Mouse (Mus musculus): ENCODE data around the gene Abcd3. TPM values are rescaled to one million over a fixed set of nuclear protein-coding genes. Genes with fewer than 3 reads are reported as not detected.
"Not testable (repeated sequence)": the region's sequence is repeated elsewhere in the genome, so short reads cannot be mapped to it uniquely, and the experiment has no call there.

Gene Abcd3
- polyA plus RNA-seq, 1 experiment from 2014 or later: 44.0 TPM

DNA sequence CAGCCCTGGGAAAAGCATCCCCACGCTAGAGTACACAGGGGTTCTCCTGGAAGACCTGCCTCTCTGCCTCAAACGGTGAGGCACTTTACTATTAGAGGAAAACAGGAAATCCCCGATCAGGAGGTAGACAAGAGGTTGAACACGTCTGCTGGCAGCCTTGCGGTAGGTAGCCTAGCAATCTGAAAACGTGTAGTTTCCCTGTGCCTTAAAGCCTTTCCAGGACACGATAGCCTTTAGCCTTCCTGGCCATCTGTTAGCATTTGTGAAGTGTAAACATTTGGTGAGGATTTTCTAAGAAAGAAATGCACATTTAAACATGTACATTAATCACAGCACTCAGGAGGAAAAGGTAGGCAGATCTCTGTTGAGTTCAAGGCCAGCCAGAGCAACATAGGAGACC, 56.7 kb downstream of the Abcd3 start:
- Histone ChIP-seq H3K4me3 (no peak overlapping the region), H3K4me1 (peaks cover 7% of the 10 kb centered on the region), H3K27ac (replicated peaks) (no peak overlapping the region), H3K36me3 (replicated peaks) (peaks cover 16% of the 10 kb centered on the region), H3K9me3 (no peaks in the 10 kb centered on the region), H3K27me3 (replicated peaks; ENCODE audit: low read depth, poor library complexity, severe bottlenecking) (no peaks in the 10 kb centered on the region)
- no peak for DNase-seq (ENCODE audit: low spot score)
- 68% methylated on average over 7 of the region's 7 CpGs for WGBS

DNA sequence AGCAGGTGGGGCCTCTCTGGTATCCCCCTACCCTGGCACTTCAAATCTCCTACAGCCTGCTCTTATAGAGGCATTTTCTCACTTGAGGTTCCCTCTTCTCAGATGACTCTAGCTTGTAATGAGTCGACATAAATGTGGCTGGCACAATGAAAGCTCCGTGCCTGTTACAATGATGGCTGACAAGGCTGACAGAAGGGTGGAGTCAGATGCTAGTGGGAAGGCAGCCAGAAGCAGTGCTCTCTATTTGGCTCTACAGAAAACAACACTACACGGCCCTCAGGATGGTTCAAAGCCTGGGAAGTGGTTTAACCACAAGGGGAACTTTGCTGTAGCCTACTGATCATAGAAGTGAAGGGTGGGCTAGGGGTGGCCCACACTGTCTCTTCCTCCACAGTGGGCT, 60.0 kb downstream of the Abcd3 start:
- DNase-seq (ENCODE audit: low spot score): no peak
- Histone ChIP-seq H3K4me1 (peaks cover 7% of the 10 kb centered on the region), H3K27me3 (replicated peaks; ENCODE audit: low read depth, poor library complexity, severe bottlenecking) (no peaks in the 10 kb centered on the region), H3K36me3 (replicated peaks) (peaks cover 10% of the 10 kb centered on the region), H3K27ac (replicated peaks) (no peak overlapping the region; the same call in 1 of the 2 replicates), H3K4me3 (no peak overlapping the region), H3K9me3 (no peaks in the 10 kb centered on the region)
- WGBS: 59% methylated on average over 3 of the region's 3 CpGs

DNA sequence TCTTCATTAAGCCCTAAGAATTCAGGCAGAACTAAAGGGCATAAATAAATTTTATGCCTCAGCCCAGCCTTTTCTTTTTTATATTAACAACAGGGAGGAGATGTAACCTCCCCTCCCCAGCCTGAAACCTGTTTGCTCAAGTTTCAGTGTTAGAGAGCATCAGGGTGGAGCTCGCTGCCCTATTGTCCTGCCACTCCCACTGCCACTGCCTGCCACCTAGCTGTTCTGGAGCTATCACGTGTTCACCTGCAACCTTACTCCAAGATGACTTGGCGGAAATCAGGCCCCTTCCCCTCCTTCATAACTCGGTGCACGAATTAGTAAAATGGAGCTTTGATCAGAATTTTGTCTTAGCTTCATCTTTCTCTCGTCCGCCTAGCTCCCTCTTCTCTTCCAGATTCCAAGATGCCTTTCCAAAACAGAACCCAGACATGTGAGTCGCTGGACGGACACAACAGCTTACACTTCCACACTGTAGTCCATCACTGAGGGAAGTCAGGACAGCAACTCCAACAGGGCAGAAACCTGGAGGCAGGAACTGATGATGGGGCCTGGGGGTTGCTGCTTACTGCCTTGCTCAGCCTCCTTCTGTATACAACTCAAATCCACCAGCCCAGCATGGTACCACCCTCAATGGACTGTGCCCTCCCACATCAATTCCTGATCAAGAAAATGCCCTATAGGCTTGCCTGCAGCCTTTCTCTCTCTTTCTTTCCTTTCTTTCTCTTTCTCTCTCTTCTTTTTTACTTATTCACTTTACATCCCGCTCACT, 60.6 kb downstream of the Abcd3 start:
- not testable (repeated sequence) for H3K4me3 ChIP-seq; H3K36me3 ChIP-seq (replicated peaks); H3K9me3 ChIP-seq; DNase-seq (ENCODE audit: low spot score); H3K27ac ChIP-seq (replicated peaks); H3K4me1 ChIP-seq; H3K27me3 ChIP-seq (replicated peaks; ENCODE audit: low read depth, poor library complexity, severe bottlenecking)
- WGBS: 83% methylated on average over 10 of the region's 10 CpGs

DNA sequence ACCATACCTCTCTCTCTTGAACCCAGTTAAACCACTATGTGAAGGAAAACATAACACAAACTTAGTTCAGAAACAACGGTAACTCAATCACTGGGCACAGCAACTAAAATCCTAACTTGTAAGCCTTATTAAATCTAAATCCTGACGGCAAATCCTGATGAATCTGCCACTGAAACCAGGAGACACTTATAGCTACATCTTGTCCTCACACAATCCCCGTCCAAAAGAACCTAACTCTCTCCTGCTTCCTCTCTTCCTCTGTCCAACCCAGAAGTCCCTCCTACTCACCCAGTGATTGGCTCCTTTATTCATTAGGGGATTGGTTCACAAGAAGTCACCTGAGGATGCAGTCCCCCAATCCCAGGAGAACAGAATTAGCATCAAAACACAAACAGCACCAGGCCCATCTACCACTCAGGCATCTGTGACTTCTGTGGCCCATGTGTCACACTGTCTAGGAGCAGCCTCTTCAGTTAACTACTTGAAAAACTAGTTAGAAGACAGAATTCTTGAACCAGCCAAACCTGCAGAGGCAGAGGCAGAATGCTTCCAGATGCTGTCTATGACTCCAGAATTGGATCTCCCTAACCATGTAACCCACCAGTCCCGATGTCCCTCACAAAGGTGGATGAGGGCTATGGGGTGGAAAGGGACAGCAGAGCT, 73.8 kb downstream of the Abcd3 start:
- not testable (repeated sequence) for H3K4me3 ChIP-seq; H3K27me3 ChIP-seq (replicated peaks; ENCODE audit: low read depth, poor library complexity, severe bottlenecking); DNase-seq (ENCODE audit: low spot score); H3K9me3 ChIP-seq; H3K36me3 ChIP-seq (replicated peaks); H3K27ac ChIP-seq (replicated peaks)
- WGBS: 88% methylated on average over 4 of the region's 4 CpGs
- peaks cover 16% of the 10 kb centered on the region for H3K4me1 ChIP-seq

DNA sequence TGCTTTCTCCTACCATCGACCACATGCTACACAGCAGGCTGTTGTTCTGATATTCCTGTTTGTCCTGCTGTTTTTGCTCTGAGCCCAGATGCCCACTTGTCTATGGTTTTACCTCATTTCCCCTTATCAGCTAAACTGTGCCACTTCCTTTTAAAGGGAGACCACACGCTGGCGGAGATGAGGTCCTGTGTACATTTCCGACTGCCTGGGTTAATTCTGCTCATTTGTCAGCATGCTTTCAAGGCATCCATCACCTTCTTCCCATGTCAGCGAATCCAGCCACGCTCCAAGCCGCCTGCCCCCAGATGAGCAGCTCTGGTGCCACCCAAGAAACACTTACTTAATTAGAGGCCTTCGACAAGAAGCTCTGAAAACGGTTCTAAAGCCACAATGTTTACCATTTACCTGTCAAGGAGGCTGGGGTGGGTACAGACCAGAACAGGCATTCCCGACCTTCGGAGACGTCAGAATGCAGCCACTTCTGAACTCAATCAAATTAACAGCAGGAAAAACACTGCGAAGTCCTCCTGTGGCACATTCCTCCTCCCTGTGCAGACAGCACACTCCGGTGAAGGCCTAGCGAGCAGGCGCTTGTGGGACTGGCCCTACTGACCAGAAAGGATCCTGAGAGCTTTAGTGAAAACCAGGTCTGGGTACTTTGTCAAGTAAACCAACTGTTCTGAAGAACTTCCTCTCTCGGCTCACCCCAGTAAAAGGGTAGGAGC, 75.5 kb downstream of the Abcd3 start:
- DNase-seq (ENCODE audit: low spot score): no peak
- Histone ChIP-seq H3K4me3 (no peak overlapping the region), H3K9me3 (no peaks in the 10 kb centered on the region), H3K4me1 (peaks cover 22% of the 10 kb centered on the region), H3K36me3 (replicated peaks) (peaks cover 8% of the 10 kb centered on the region), H3K27me3 (replicated peaks; ENCODE audit: low read depth, poor library complexity, severe bottlenecking) (no peaks in the 10 kb centered on the region), H3K27ac (replicated peaks) (no peak overlapping the region)
- WGBS: 62% methylated on average over 17 of the region's 17 CpGs

DNA sequence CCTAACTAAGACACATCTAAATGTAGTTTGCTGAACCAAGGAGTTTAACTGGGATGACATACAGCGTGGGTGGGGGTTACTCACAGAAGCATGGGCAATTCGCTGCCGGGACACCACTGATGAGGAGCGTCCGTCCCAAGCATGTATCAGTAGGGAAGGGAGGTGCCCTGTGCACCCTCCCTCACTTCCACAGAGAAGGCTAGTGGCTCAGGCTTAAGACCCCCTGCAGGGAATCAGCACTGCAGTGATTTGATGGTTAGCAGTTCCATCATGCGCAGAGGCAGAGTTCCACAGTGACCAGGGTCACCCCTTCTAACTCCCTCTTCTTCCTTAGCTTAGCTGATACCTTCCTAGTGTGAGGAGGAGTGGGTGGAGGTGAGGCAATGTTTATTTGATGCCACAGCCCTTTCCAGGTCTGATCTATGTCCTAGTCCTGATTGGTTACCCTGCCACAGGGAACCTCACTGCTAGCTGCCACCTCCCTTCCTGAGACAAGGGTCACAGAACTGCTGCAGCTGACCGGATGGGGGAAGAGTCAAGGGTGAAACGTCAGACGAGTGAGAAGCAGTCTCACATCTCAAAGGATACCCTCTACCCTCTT, 76.3 kb downstream of the Abcd3 start:
- Histone ChIP-seq H3K4me3 (no peak overlapping the region), H3K27me3 (replicated peaks; ENCODE audit: low read depth, poor library complexity, severe bottlenecking) (no peaks in the 10 kb centered on the region), H3K9me3 (no peaks in the 10 kb centered on the region), H3K27ac (replicated peaks) (no peak overlapping the region), H3K36me3 (replicated peaks) (peaks cover 14% of the 10 kb centered on the region), H3K4me1 (peaks cover 22% of the 10 kb centered on the region)
- WGBS: 71% methylated on average over 9 of the region's 9 CpGs
- DNase-seq (ENCODE audit: low spot score): peak; percentile 7

DNA sequence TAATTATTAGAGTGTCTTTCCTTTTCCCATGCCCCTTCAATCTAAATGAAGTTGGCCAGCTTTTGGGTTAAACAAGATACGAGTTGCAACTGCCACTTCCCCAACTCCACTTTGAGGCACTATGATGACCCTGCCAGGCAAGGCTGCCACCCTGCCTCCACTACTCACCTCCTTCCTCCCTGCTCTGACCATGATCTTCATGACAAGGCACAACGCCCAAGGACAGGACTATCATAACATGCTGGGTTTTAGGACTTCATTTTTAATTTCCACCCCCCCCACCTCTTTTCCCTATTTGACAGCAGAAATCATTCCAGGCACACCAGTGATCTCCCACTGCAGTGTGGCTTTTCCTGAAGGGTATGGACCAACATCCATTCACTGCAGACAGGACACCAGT, 77.2 kb downstream of the Abcd3 start:
- no peaks in the 10 kb centered on the region for H3K9me3 ChIP-seq
- no peak overlapping the region for H3K27ac ChIP-seq (replicated peaks)
- no peak overlapping the region for H3K4me3 ChIP-seq
- no peaks in the 10 kb centered on the region for H3K27me3 ChIP-seq (replicated peaks; ENCODE audit: low read depth, poor library complexity, severe bottlenecking)
- peaks cover 22% of the 10 kb centered on the region for H3K4me1 ChIP-seq
- 76% methylated on average over 2 of the region's 2 CpGs for WGBS
- DNase-seq (ENCODE audit: low spot score): no peak
- peaks cover 21% of the 10 kb centered on the region for H3K36me3 ChIP-seq (replicated peaks)

DNA sequence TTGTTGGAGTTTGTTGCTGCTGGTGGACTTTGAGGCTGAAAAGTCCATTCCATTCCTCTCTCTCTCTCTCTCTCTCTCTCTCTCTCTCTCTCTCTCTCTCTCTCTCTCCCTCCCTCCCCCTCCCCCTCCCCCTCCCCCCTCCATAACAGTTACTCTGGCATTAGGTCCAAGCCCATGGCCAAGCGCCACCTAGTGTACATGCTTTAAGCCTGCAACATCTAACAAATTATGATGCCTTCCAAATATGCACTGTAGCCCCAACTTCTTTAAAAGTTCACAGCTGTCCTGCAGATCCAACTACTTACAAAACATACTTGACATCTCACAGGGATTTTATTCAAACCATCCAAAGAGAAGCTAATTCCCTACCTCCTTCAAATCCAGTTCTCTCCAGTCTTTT, 77.6 kb downstream of the Abcd3 start:
- peaks cover 26% of the 10 kb centered on the region for H3K36me3 ChIP-seq (replicated peaks)
- H3K4me1 ChIP-seq: peaks cover 22% of the 10 kb centered on the region
- peak; percentile 34 for DNase-seq (ENCODE audit: low spot score)
- no peaks in the 10 kb centered on the region for H3K27me3 ChIP-seq (replicated peaks; ENCODE audit: low read depth, poor library complexity, severe bottlenecking)
- H3K9me3 ChIP-seq: no peaks in the 10 kb centered on the region
- no peak overlapping the region for H3K27ac ChIP-seq (replicated peaks)
- no peak overlapping the region for H3K4me3 ChIP-seq
- WGBS: 25% methylated on average over 1 of the region's 1 CpGs

DNA sequence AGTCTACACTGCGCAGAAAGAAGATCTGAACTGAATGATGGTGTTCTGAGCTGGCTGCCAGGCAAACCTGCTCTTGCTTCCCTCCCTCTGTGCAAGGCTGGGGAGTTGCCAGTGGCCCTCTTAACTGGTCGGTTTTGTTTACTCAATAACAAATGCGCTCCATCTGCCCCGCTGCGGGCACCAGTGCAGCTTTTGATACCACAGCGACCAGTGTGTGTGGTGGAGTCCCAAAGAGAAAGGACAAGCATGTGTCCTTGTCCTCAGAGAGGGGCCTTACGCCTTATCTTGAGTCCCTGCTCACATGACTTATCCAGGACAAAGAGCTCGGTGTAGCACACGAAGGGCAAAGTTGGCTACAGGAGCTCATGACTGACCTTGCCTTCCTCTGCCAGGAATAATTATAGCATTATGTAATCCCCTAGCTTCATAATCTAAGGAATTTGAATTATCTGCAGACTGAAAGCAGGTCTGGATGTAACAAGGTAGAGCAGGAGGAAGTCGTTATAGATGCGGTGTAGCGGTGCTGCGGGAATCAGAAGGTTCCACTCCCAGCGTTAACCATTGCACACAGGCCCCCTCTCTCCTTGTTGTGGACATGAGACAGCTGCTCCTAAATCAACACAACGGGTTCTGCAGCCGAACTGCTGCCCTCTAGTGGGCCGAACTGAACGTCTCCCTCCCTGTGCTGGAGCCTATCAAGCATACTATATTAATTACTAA, 78.9 kb downstream of the Abcd3 start:
- Histone ChIP-seq H3K36me3 (replicated peaks) (peaks cover 35% of the 10 kb centered on the region), H3K27me3 (replicated peaks; ENCODE audit: low read depth, poor library complexity, severe bottlenecking) (no peaks in the 10 kb centered on the region), H3K27ac (replicated peaks) (peak overlapping the region; percentile 69), H3K4me3 (no peak overlapping the region), H3K4me1 (peaks cover 22% of the 10 kb centered on the region), H3K9me3 (no peaks in the 10 kb centered on the region)
- 33% methylated on average over 18 of the region's 18 CpGs for WGBS
- DNase-seq (ENCODE audit: low spot score): peak; percentile 82

DNA sequence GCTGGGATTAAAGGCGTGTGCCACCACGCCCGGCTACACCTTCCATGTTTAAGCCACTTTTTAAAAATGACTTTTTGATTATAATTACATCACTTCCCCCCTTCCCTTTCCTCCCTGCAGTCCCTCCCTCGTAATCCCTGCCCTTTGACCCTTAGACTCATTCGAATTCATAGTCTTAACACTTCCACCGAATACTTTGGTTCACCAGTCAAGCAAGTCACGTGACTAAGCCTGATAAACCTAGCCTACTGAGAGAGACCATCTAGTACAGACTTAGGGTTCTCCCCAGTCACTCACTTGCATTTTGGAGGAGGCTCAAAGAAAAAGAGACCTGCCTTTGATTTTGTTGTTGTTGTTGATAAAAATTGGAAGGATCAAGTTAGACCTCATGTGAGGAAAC, 79.6 kb downstream of the Abcd3 start:
- Histone ChIP-seq H3K27ac (replicated peaks) (peak overlapping the region; percentile 69), H3K4me1 (peaks cover 22% of the 10 kb centered on the region), H3K36me3 (replicated peaks) (peaks cover 36% of the 10 kb centered on the region), H3K27me3 (replicated peaks; ENCODE audit: low read depth, poor library complexity, severe bottlenecking) (no peaks in the 10 kb centered on the region), H3K9me3 (no peaks in the 10 kb centered on the region), H3K4me3 (no peak overlapping the region)
- DNase-seq (ENCODE audit: low spot score): peak; percentile 4
- WGBS: 82% methylated on average over 7 of the region's 7 CpGs

DNA sequence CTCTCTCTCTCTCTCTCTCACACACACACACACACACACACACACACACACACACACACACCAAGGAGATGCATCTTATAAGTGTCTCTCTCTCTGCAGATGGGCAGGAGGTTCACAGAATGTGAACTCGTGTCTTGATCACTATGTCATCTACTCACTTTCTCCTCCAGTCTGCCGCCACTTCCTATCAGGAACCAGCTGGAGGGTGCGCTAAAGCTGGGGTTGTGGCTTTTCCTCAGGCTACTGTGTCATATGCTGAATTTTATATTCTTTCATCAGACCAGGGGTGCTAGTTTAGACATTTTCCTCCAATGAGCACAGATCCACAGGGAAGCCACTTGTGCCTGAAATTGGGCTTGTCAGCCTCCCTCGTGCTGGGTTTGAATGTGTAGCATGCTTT, 85.4 kb downstream of the Abcd3 start:
- Histone ChIP-seq H3K4me1 (peaks cover under 1% of the 10 kb centered on the region; the same call in 1 of the 2 replicates), H3K36me3 (replicated peaks) (peaks cover 43% of the 10 kb centered on the region), H3K27ac (replicated peaks) (no peak overlapping the region), H3K4me3 (no peak overlapping the region), H3K9me3 (no peaks in the 10 kb centered on the region), H3K27me3 (replicated peaks; ENCODE audit: low read depth, poor library complexity, severe bottlenecking) (peaks cover 11% of the 10 kb centered on the region)
- WGBS: 87% methylated on average over 4 of the region's 4 CpGs
- DNase-seq (ENCODE audit: low spot score): no peak

DNA sequence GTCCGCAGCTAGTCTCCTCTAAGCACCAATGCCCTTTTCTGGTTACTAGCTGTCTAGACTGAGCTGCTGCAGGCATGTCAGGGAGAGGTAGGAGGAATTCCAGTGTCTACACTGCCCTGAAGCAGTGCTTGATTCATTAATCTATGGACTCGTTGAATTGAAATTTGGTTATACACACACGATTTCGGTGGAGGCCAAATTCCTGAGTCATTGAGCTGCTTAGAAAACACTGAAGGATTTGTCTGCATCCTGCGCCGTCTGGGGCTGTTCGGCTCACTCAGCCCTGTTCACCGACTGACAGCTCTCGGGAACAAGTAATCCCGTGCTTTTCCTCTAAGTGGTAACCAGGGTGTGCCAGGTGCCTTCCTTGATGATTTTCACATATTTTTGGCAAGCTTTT, 89.5 kb downstream of the Abcd3 start:
- Histone ChIP-seq H3K27me3 (replicated peaks; ENCODE audit: low read depth, poor library complexity, severe bottlenecking) (peaks cover 45% of the 10 kb centered on the region), H3K4me3 (no peak overlapping the region), H3K9me3 (no peaks in the 10 kb centered on the region), H3K36me3 (replicated peaks) (peaks cover 15% of the 10 kb centered on the region), H3K27ac (replicated peaks) (no peak overlapping the region), H3K4me1 (peaks cover 29% of the 10 kb centered on the region)
- 88% methylated on average over 10 of the region's 10 CpGs for WGBS
- DNase-seq (ENCODE audit: low spot score): no peak

Data from embryonic facial prominence, embryonic 10.5 days (tissue).